Mouse (Mus musculus): ENCODE data around the gene Gemin4.

The Gemin4 gene

GRCm38 (mm10) chr11:76217390-76217800, at the start of gene Gemin4, which contains the start of gene Dbil5:
Gene Gemin4 (minus strand): TSS chr11:76217664.
Gene Dbil5 (plus strand): TSS chr11:76217608.
- DNase-seq (ENCODE audit: low spot score in 2 of 2): peak; percentile 93 to 97

GRCm38 (mm10) chr11:76262611-76263351, 45.3 kb upstream of the Gemin4 start:
- no peak for DNase-seq (ENCODE audit: low spot score in 2 of 2)

- DNase-seq (ENCODE audit: low spot score in 2 of 2): no peak
Measured at GRCm38 (mm10) chr11:76261224-76261623, 43.8 kb upstream of the Gemin4 start.

- DNase-seq (ENCODE audit: low spot score in 2 of 2): no peak
Measured at GRCm38 (mm10) chr11:76260208-76261050, 43.0 kb upstream of the Gemin4 start.

- no peak for DNase-seq (ENCODE audit: low spot score in 2 of 2)
Measured at GRCm38 (mm10) chr11:76258511-76258910, 41.0 kb upstream of the Gemin4 start.

- DNase-seq (ENCODE audit: low spot score in 2 of 2): no peak
Measured at GRCm38 (mm10) chr11:76257386-76257785, 39.9 kb upstream of the Gemin4 start.

GRCm38 (mm10) chr11:76256129-76256528, 38.7 kb upstream of the Gemin4 start:
- DNase-seq (ENCODE audit: low spot score in 2 of 2): no peak

- no peak for DNase-seq (ENCODE audit: low spot score in 2 of 2)
Measured at GRCm38 (mm10) chr11:76255431-76256001, 38.1 kb upstream of the Gemin4 start.

GRCm38 (mm10) chr11:76253918-76254264, 36.4 kb upstream of the Gemin4 start:
- no peak for DNase-seq (ENCODE audit: low spot score in 2 of 2)

- peak; percentile 72 to 88 for DNase-seq (ENCODE audit: low spot score in 2 of 2)
Measured at GRCm38 (mm10) chr11:76253145-76253917, 35.9 kb upstream of the Gemin4 start.

- no peak for DNase-seq (ENCODE audit: low spot score in 2 of 2)
Measured at GRCm38 (mm10) chr11:76252036-76252435, 34.6 kb upstream of the Gemin4 start.

- no peak for DNase-seq (ENCODE audit: low spot score in 2 of 2)
Measured at GRCm38 (mm10) chr11:76247239-76247638, 29.8 kb upstream of the Gemin4 start.

- no peak for DNase-seq (ENCODE audit: low spot score in 2 of 2)
Measured at GRCm38 (mm10) chr11:76246439-76246838, 29.0 kb upstream of the Gemin4 start.

GRCm38 (mm10) chr11:76243811-76244546, 26.5 kb upstream of the Gemin4 start:
- DNase-seq (ENCODE audit: low spot score in 2 of 2): no peak

- peak; percentile 86 to 96 for DNase-seq (ENCODE audit: low spot score in 2 of 2)
Measured at GRCm38 (mm10) chr11:76242901-76243810, 25.7 kb upstream of the Gemin4 start, which contains the start of the genes Mrm3 and Glod4. Gene Mrm3 (plus strand): TSS chr11:76243715. Gene Glod4 (minus strand): TSS chr11:76243725.

- DNase-seq (ENCODE audit: low spot score in 2 of 2): no peak
Measured at GRCm38 (mm10) chr11:76239750-76240149, 22.3 kb upstream of the Gemin4 start.

GRCm38 (mm10) chr11:76236136-76236535, 18.7 kb upstream of the Gemin4 start:
- DNase-seq (ENCODE audit: low spot score in 2 of 2): no peak

- DNase-seq (ENCODE audit: low spot score in 2 of 2): no peak
Measured at GRCm38 (mm10) chr11:76225051-76225450, 7.6 kb upstream of the Gemin4 start.

GRCm38 (mm10) chr11:76224631-76225030, 7.2 kb upstream of the Gemin4 start:
- no peak for DNase-seq (ENCODE audit: low spot score in 2 of 2)
